Mouse (Mus musculus): ENCODE results near the gene Klk1b9. TPM values are rescaled to one million over a fixed set of nuclear protein-coding genes. Genes with fewer than 3 reads are reported as not detected.

Klk1b9 gene
- total RNA-seq, 2 experiments from 2014 or later, result not detected

Other genes with a start within 250 kb of the Klk1b9 start
- not detected for gene Klk12, start 207.2 kb upstream of the Klk1b9 start, total RNA-seq (2021)
- under 1 TPM in 1 of 2 experiments, not detected in 1; 0.20 TPM for gene Klk11, start 201.5 kb upstream of the Klk1b9 start, total RNA-seq (2021)
- not detected for gene Klk10, start 195.0 kb upstream of the Klk1b9 start, total RNA-seq (2021)
- not detected for gene Klk9, start 184.2 kb upstream of the Klk1b9 start, total RNA-seq (2021)
- 1 to 10 TPM; 1.5 to 1.9 TPM for gene Klk8, start 178.5 kb upstream of the Klk1b9 start, total RNA-seq (2021)
- not detected for gene Klk7, start 164.8 kb upstream of the Klk1b9 start, total RNA-seq (2021)
- gene Klk6, start 151.6 kb upstream of the Klk1b9 start, total RNA-seq (2021), result not detected
- gene Klk5, start 134.1 kb upstream of the Klk1b9 start, total RNA-seq (2021), result not detected
- not detected for gene Klk4, start 94.9 kb upstream of the Klk1b9 start, total RNA-seq (2021)
- gene Klk15, start 42.3 kb upstream of the Klk1b9 start, total RNA-seq (2021), result not detected
- gene Klk1b8, start 25.4 kb upstream of the Klk1b9 start, total RNA-seq (2021), result not detected
- not detected for gene Klk1b1, start 9.3 kb upstream of the Klk1b9 start, total RNA-seq (2021)
- gene Klk1b11, start 19.8 kb downstream of the Klk1b9 start, total RNA-seq (2021), result not detected
- under 1 TPM; 0.43 to 0.49 TPM for gene Klk1b26, start 36.1 kb downstream of the Klk1b9 start, total RNA-seq (2021)
- not detected for gene Klk1b27, start 76.2 kb downstream of the Klk1b9 start, total RNA-seq (2021)
- gene Klk1b21, start 126.3 kb downstream of the Klk1b9 start, total RNA-seq (2021), result not detected
- not detected for gene Klk1b22, start 136.6 kb downstream of the Klk1b9 start, total RNA-seq (2021)
- not detected for gene Klk1b16, start 160.7 kb downstream of the Klk1b9 start, total RNA-seq (2021)
- gene Klk1b24, start 212.2 kb downstream of the Klk1b9 start, total RNA-seq (2021), result not detected
- not detected for gene Klk1b3, start 222.1 kb downstream of the Klk1b9 start, total RNA-seq (2021)
- gene Klk1b4, start 231.4 kb downstream of the Klk1b9 start, total RNA-seq (2021), result not detected
- gene Klk1b5, start 239.9 kb downstream of the Klk1b9 start, total RNA-seq (2021), result not detected
- gene Klk1, start 249.3 kb downstream of the Klk1b9 start, total RNA-seq (2021), result under 1 TPM in 1 of 2 experiments, not detected in 1; 0.42 TPM